Mouse (Mus musculus): Measurements from ENCODE around the gene Kcnq2.

The Kcnq2 gene

DNA sequence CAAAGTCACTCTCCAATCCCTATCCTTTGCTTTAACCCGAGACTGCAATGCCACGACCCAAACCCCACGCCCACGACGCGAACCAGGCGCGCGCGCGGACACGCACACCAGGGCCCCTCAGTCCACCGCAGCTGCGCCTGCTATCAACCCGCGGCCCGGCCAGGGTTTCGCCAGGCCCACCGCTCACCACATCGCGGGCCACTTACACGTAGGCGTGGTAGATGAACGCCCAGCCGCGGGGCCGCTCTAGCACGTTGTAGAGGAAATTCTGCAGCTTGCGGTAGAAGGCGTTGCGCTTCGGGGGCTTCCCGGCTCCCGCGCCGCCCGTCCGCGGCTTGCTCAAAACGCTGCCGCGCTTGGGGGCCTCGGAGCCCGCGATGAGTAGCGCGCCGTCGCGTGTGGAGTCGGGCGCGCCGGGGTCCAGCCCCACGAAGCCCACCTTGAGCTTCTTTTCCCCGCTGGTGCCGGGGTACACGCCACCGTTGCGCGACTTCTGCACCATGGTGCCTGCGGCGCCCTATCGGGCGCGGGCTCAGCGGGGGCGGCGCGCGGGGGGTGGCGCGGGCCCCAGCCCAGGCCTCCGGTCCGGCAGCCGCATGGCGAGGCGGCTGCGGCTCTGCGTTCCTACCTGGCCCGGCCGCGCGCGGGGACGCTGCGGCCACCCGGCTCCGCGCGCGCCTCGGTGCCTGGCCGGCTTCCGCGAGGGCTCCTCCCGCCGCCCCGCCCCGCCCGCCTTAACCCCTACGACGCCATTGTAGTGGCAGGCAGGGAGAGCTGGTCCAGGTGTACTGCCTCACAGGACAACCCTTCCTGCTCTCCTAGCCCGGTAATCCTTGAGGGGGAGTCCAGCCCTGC lies at the start of gene Kcnq2:
Gene Kcnq2 (minus strand): TSS at position 710 of the 855 bp plus-strand sequence.
- DNase-seq (ENCODE audit: low spot score): no peak

DNA sequence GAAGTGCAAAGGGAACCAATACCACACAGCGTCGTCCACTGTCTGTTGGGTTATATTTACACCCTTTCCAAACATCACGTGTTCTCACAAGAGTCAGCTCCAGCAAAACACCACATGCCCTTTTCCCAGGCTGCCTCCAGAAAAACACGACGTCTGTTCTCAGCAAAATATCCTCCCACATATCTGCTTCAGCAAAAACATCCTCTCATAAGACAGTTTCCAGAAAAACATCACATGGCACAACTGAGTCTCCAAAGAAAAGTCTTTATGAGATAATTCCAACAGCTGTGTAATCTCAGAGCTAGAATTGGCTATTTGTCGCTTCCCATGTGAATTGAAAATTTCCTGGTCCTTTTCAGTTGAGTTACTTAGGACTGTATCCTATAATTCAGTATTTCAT lies 45.8 kb upstream of the Kcnq2 start:
- no peak for DNase-seq (ENCODE audit: low spot score)

DNA sequence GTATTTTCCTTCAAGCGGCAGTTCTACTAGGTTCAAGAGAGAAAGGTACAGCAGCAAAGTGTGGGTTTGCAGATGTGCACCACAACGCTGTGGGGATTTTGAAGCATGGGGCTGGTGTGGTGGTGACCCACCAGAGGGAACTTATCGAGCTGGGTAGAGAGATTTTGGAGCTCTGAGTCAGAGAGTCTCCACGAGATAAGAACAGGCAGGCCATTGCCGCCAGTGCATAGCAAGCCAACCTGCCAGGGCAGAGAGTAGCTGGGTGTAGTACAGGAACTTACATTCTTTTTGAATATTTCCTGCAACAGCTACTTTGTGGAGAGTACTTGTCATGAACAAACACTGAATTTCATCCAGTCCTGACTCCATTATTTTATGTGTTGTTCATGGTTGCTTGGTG lies 43.4 kb upstream of the Kcnq2 start:
- DNase-seq (ENCODE audit: low spot score): no peak

DNA sequence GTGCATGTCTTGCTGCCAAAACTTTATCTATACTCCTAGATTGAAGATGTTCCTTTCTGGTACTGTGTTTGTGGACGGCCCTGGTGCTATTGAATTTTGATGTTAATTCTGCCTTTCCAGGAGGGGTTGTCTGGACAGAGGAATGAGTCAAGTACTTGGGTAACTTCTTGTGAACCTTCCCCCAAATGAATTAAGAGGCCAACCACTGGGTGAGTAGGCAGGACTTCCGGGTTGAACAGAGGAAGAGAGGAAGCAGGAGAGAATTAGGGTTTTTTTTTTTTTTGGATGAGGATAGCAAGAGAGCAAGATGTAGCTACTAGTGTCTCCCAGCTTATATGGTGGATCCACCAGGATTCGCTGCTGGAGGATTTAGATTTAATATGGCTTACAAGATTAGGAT lies 42.9 kb upstream of the Kcnq2 start:
- DNase-seq (ENCODE audit: low spot score): no peak

DNA sequence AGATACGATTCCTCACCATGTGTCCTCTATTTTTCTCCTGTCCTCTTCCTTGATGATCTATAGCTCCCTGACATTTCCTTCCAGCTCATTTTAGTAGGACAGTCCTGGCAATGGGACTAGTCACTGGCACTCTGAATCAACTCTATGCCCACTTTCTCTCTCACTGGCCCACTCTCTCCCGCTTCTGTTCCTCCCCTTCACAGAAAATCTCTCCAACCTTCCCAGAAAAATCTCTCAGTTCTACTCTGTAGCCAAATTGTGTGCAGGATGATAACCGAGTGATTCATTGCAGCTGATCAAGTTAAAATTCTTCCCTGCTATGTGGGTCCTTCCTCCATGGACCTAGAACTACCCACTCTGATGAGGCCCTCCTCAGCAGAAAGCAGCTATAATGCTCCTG lies 39.5 kb upstream of the Kcnq2 start:
- DNase-seq (ENCODE audit: low spot score): no peak

DNA sequence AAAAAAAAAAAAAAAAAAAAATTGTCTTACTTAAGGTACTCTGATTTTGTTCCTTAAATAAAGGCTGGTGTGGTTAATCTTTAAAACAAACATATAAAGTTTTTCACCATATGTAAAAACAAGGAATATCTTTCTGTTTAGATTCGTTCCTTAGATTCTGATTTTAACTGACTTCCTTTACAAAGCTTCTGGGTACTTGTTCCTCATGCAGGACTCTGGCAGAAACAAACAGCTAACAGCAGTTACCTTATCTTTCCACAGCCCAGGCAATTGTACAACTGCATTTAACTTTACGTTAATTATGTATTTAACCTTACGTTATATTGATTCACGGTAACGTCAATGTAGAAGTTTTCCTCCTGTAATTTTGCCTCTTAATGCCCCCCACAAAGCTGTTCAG lies 31.4 kb upstream of the Kcnq2 start:
- no peak for DNase-seq (ENCODE audit: low spot score)

DNA sequence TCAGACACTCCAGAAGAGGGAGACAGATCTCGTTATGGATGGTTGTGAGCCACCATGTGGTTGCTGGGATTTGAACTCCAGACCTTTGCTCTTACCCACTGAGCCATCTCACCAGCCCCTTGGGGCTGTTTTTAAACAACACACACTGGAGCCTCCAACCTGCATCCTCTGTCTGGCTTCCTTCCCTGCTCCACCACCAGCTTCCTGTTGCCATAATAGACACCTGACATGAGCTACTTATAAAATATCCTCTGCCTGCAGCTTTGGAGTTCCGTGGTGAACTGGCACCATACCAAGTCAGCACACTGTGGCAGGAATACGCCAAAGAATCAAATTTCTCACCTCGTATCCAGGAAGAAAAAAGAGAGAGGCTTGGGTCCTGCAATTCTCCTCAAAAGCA lies 25.7 kb upstream of the Kcnq2 start:
- DNase-seq (ENCODE audit: low spot score): no peak

DNA sequence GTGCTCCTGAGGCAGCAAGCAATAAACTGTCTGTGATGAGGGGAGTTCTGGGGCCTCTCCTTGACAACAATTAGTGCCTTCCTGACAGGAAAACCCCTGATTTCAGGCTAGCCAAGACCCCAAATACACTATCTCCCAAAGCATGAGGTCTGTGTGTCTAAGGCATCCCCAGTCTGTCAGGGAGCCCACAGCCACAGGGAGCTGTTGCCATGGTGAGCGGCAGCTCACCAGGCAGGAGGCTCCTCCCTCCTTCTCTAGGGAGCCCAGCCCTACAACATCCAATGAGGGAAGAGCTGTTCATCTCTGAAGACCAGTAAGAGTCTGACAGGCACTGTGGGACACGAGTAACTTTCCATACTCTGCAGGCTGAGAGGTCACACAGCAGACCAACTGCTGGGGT lies 24.7 kb upstream of the Kcnq2 start:
- no peak for DNase-seq (ENCODE audit: low spot score)

DNA sequence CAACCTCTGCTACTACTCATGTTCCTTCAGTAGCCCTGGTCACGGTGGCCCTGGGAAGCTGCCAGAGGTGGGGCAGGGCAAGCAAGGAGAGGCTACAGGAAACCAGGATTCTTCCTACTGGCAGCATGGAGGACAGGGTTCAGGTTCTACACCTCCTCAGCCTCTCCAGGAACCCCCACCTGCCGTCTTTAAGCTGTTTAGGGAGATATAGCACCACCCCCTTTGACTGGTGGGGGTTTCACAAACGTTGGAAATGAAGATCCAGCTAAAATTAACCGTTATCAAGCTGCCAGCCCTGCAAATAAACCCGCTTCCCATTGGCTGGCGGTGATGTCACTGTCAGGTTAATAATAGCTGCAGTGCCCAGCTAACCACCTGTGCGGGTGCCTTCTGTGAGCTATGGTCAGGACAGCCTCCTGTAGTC lies 24.0 kb upstream of the Kcnq2 start:
- no peak for DNase-seq (ENCODE audit: low spot score)

DNA sequence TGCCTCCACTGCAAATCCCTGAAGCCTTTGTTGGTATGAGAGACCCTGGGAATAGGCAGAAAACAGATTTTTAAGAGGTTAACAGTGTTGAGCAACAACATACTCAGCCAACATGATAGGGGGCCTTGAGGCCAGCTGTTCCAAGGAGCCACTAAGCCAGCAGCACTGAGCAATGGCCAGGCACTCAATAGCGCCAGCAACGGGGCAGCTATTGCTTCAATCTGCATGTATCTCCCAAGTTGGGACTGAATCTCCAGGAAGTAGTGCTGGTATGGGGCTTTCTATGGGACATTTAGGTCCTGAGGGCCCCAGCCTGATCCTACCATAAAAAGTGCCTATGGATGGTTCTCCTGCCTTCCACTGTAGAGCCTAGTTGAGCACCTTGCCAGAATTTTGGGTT lies 23.4 kb upstream of the Kcnq2 start:
- DNase-seq (ENCODE audit: low spot score): no peak

DNA sequence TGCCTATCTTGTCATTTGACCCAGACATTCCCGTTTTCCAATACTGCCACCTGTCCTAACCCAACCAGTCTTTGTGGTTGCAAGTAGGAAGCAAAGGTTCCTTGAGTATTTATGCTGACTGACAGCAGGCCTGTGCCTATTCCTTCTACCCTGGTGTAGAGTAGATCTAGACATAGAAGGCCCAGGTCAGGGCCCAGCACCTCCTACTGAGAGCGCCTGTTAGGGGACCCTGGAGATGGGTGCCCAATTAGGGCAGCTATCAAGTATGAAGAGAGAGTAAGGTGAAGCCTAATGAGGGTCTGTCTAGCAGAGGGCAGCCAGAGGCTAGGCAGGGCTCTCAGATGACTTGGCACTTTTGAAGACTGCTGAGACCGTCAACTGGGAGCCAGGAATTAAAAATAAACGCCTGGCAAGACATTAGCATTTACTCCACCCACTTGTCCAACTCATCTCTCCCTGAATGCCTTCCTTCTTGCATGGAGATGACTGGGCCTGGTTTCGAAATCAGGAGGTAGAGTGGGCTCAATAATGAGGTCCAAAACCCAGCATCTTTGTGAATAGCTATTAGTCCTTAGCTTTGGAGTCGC lies 22.7 kb upstream of the Kcnq2 start:
- DNase-seq (ENCODE audit: low spot score): no peak

DNA sequence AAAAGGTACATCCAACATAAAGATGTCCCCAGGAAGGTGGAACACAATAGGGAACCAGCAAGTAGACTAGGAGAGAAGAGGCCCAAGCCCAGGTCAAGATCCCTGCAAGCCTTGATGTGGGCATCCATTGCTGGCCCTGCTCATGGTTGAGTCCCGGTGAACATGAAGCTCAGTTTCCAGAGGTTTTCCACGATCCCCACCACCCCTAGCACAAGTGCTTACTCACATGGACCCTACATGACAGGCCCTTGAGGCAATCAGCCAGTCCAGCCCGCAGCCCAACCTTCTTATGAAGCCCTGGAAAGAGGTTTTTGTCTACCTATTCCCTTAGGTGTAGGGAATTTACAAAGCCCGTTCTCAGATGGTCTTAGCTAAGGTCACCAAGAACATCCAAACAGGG lies 22.1 kb upstream of the Kcnq2 start:
- DNase-seq (ENCODE audit: low spot score): no peak

DNA sequence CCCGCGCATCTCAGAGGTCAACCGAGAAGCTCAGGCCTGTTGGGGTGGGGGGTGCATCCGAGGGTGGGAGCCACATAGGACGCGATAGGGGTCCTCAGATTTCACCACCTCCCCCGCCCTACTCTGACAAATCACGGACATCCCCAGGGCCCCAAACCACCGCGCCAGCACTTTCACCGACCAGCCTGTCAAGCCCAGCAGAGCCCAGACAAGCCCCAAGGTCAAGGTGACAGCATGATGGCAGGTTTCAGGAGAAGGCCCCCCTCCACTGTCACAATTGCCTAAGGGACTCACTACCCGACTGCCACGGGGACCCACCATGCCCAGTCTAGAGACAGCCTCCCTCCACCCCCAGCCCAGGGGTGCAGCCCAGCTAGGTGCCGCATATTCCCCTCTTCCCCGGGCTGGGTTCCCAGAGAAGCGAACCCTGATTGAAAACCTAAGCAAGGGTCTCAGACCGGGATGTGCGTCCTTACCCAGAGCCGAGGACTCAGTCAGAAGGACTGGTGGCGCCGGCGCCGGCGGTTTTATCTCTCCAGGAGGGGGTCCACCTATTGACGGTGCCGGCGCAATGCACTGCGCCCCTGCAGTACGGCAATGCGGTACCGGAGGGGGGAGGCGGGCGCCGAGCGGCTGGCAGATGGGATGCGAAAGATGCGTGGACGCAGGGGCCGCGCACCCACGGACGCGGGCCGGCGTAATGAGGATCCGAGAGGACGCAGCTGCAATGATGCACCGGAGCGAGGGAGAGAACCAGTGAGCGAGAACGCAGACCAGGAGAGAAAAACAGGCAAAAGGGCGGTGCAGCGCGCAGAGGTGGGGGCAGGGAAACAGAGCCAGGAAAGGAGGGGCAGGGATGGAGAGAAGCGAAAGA lies 21.4 kb upstream of the Kcnq2 start, which contains the start of gene Eef1a2:
Gene Eef1a2 (minus strand): TSS at position 767 of the 874 bp plus-strand sequence.
- no peak for DNase-seq (ENCODE audit: low spot score)

DNA sequence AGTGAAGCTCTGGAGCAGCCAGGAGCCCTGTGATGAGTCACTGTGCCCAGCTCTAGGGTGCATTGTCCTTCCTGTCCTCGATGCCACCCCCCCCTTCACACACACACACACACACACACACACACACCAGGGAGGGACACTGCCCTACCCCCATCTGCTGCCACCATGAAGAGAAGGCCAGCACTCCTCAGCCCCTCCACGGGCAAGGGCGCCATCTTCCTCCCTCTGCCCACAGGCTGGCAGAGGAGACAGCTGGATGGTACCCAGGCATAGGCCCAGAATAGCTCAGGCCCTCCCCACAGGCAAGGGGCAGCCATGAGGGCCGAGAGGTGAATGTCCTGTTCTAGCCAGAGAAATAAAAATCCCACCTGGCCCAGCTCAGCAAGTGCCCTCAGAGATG lies 20.7 kb upstream of the Kcnq2 start:
- DNase-seq (ENCODE audit: low spot score): no peak

DNA sequence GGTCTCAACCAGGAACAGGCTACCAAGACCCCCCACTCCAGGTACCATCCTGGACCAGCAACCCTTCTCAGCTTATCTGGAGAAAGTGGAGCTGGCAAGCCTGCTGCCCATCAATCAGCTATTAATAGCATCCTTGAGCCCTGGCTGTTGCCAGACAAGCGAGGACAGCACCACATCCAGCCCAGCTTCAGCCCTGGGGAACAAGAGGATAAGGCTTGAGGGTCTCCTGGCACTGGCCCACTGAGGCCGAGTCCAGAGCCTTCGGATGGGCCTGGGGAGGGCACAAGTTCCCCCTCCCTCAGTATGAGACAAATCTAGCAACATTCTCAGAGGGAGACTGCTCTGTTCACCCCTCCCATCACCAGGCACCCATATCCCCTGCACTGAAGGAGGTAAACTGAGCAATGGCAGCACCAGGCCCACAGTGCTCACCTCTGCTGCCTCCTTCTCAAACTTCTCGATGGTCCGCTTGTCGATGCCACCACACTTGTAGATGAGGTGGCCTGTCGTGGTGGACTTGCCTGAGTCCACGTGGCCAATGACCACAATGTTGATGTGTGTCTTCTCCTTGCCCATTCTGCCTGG lies 19.8 kb upstream of the Kcnq2 start:
- DNase-seq (ENCODE audit: low spot score): no peak

DNA sequence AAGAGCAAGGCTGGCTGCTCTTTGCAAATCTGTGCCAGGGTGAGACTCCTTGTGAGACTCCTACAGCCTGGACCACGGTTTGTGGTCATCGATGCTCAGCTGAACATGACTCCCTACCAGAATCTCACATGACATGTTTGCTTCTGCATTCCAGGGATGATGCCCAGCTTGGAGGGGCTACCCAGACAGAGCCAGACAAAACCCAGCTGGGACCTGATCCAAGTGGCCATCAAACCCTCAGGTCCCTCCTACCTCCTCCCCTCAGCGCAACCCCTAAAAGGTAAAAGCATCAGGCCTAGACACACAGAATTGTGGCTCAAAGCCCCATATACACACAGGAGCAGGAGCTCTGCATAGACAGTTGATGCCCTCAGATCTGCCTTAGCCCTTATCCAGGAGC lies 19.3 kb upstream of the Kcnq2 start:
- DNase-seq (ENCODE audit: low spot score): no peak

DNA sequence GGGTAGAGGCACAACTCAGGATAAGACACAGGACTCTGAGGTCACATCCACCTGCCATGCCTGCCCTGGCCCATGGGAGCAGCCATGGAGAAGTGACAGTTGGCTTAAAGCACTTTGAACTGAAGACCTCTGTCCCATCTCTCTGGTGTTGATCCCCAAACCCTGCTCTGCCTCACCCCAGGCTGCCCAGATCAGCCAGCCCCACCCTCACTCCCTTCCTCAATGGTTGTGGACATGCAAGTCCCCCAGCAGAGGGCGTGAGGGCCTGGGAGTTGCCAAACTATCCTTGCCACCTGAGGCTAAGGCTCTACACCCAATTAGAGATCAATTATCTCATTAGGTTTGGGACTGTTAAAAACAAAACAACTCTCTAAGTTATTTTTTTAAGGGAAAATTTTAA lies 18.7 kb upstream of the Kcnq2 start:
- DNase-seq (ENCODE audit: low spot score): no peak

DNA sequence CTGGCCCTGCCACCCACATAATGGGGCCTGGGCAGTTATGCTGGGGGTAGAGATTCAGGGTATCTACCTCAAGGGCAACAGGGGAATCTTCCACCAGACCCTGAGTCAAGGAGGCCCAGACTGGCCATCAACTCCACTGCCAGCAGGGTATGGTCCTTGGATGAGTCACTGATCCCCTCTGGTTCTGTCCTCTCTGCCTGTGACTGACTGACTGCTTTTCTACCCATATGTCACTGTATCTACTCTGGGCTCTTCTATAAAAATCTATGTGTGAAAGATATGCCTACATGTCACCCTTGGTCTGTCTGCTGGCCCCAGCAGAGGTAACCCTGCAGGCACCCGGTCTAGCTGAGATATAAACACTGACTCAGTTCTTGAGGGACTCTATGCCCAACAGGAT lies 18.0 kb upstream of the Kcnq2 start:
- no peak for DNase-seq (ENCODE audit: low spot score)

DNA sequence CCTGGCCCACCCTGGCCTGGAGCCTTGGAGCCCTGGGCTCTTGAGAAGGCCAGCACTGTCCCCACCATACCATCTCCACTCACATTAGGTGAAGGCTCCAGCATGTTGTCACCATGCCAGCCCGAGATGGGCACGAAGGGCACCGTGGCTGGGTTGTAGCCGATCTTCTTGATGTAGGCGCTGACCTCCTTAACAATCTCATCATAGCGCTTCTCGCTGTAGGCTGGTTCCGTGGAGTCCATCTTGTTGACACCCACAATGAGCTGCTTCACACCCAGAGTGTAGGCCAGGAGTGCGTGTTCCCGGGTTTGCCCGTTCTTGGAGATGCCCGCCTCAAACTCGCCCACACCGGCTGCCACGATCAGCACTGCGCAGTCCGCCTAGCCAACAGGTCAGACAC lies 17.6 kb upstream of the Kcnq2 start:
- DNase-seq (ENCODE audit: low spot score): no peak

DNA sequence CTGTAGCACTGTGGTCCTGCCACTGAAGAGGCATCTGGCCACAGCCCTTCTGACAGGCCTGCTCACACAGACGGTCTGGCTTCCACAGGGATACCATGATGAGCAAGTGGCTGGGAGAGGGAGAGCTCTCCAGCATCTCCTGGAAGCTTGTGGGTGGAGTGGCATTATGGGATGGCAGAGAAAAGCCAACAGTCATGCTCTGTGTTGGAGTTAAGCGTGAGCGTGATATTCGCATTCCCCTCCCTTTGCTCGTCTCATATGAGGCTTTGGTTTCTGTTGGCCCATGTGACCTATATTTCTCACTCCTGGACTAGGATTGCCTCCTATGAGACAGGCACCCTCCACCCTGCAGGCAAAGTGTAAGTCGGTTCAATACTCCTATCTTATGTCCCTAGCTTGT lies 15.2 kb upstream of the Kcnq2 start:
- no peak for DNase-seq (ENCODE audit: low spot score)

DNA sequence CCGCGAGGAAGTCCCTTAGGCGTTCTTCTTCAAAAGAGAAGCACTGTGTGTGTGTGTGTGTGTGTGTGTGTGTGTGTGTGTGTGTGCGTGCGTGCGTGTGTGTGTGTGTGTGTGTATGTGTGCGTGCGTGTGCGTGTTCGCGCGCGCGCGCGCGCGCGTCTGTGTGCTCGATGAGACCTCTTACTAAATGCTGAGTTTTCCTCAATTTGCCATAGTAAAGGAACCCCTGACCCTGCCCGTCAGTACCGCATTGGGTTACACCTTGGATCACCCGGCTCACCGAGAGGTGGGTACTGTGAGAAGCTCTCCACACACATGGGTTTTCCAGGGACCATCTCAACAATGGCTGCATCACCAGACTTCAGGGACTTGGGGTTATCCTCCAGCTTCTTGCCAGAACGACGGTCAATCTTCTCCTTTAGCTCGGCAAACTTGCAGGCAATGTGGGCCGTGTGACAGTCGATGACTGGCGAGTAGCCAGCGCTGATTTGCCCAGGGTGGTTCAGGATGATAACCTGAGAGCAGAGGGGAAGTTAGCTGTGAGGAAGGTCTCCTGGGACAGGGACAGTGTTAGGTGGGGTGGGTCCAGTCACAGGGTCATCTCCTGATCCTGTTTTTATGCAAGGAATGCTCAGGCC lies 13.3 kb upstream of the Kcnq2 start:
- DNase-seq (ENCODE audit: low spot score): no peak

All from ovary, postnatal 10 days (tissue).